Mouse (Mus musculus) thymus, adult 2 months (tissue): ENCODE results near the gene Actr1b.
A peak's percentile ranks its signal among the peaks of the same experiment; 100 is the strongest.

Experiments
- CTCF ChIP-seq: fragments of 200-500 bp; IDR thresholded peaks from 2 replicates; pipeline ENCODE4 v1.5.1; 2012; ENCODE audit warnings: mild to moderate bottlenecking, control low read depth, low read length, moderate library complexity, borderline replicate concordance; ENCODE audit not compliant: control insufficient read depth, poor library complexity, insufficient read depth; ENCODE audit errors: extremely low read depth
- POLR2A ChIP-seq: fragments of 200-500 bp; IDR thresholded peaks from 2 replicates; pipeline ENCODE4 v1.6.1; 2012; ENCODE audit warnings: mild to moderate bottlenecking, low read length, control low read depth, moderate library complexity; ENCODE audit not compliant: control insufficient read depth, poor library complexity, insufficient read depth; ENCODE audit errors: extremely low read depth

- peak; percentile 56; the same call in 1 of the 2 replicates for TF ChIP-seq POLR2A
- 0 out of 2 replicates have a peak, but pooled peaks have one; percentile 25 for TF ChIP-seq CTCF
These were observed 22.7 kb downstream of the Actr1b start, which contains the start of gene Cox5b for GRCm38 (mm10) chr1:36691271-36692155.
